Mouse (Mus musculus): ENCODE data around the gene Commd6. TPM values are rescaled to one million over a fixed set of nuclear protein-coding genes. Genes with fewer than 3 reads are reported as not detected.

Commd6 gene
- polyA plus RNA-seq (2017; shearing (Covaris generic)) = 100 to 1,000 TPM; 139 to 152 TPM

DNA sequence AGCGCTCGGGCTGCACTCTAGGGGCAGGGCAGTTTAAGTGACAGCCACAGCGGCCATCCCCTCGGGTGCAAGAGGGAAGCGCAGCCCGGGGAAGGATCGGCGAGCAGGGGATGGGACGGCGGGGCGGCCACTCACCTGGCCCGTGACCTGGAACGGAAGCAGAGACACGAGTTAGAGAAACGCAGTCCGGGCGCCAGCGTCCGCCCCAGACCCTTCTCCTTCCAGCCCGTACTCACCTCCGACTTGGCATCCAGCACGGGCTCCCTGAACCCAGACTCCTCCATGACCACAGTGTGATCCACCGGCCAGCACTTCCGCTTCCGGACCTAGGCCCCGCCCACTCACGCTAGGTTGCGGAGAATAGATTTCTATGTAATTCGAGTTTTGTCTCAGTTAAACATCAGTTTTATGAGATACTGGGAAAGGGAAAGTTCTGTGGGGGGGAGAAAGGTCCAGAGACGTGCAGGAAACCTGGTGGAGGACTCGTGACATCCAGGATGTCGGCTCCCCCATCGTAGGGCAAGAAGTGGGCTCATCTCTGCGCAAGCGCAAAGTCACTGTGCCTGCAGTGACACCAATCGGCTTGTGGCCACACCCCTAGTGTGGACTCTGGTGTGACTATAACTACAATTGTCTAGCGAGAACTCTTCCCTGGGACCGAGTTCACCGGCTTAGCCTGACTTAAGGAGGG lies at the start of gene Commd6:
Gene Commd6 (minus strand): TSS at position 534 of the 691 bp plus-strand sequence.
- peak; percentile 92 for ATAC-seq

DNA sequence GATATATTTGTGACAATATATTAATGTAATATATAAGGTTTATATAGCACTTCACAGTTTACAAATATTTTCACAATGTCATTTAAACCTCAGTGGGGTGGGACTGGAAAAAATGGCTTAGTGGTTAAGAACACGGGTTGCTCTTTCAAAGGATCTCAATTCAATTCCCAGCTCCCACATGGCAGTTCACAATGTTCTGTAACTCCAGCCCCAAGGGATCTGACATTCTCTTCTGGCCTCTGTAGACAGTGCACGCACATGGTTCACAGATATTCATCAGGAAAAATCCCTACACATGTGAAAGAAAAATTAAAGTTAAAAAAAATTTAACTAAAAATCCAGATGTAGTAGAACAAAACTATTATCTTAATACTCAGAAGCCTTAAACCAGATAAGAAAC lies 47.9 kb upstream of the Commd6 start:
- no peak for ATAC-seq

DNA sequence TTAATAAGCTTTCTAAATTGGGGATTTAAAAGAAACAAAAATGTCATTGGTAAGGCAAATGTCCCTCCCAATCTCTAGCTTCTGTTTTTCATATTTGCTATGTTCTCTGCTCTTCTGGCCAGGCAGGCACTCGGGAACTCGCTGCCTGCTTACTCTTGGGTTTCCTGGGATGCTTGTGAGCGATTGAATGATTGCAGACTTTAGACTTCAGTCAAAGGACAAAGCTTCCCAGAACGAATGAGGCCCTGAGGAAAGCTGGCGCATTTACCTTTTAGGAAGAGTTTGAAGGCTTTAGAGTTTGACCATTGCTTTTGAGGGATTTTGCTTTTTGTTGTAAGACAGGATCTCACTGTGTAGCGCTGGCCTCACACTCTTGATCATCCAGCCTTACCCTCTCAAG lies 47.2 kb upstream of the Commd6 start:
- no peak for ATAC-seq

DNA sequence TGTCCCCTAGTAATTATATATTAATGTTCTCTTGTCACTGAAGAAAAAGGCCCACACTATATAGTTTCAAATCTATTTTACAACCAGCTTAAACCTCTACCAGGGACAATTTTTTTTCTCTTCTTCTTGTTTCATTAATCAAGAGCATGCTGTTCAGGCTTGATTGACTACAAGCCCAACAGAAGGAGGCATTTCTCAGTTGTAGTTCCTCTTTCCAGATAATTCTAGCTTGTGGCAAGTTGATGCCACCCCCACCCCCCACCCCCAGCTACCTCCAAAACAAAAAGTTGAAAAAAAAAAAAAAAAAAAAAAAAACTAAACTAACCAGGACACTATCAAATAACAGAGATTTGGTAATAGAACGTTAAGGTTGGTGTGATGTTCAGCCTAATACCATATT lies 31.7 kb upstream of the Commd6 start:
- no peak for ATAC-seq

DNA sequence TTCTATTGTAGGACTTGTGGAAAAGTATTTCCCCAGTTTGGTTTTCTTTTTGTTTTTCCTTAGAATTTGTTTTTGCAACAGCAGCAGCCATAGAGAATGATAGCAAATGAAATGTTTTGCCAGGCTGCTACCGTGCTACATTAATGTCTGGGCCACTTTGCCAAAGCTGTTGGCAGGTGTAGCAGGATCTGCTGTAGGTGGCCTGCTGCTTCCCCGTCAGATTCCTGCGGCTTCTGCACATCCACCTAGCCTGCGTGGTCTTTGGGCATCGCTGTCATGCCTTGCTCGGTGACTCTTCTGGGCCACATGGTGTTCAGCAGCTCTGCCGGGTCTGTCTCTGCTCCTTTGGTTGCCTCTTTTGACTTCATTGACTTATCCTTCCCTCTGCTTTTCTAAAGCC lies 28.1 kb upstream of the Commd6 start:
- no peak for ATAC-seq

DNA sequence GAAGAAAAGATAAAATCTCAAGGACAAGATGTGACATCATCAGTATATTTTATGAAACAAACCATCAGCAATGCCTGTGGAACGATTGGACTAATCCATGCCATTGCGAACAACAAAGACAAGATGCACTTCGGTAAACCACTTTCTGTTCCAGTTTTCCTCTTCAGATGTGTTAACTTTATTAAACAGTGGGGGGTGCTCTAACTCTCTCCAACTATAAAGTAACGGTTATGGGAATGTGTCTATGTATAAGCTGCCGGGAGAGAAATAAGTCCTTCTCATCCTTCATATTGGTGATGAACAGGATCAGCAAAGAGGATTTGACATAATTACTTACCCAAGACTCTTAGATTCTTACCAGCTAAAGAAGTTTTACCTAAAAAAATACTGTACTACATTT lies 26.1 kb upstream of the Commd6 start:
- no peak for ATAC-seq

DNA sequence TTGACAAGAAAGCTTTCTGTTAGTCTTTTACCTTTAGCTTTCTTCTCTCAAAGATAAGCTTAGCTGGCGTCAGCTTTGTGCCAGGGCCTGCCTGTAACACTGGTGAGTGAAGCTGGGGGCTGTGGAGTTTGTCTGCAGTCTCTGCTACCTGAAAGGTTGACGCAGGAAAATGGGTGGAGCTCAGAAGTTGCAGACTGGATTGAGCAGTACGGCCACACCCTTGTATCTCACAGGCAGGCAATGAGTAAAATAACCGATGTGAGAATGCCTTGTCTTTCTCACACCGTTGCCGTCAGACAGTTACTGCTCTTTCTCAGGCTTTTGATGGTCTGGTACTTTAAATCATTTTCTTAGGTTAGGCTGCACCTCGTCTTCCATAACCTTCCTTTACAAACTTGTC lies 25.6 kb upstream of the Commd6 start:
- no peak for ATAC-seq

DNA sequence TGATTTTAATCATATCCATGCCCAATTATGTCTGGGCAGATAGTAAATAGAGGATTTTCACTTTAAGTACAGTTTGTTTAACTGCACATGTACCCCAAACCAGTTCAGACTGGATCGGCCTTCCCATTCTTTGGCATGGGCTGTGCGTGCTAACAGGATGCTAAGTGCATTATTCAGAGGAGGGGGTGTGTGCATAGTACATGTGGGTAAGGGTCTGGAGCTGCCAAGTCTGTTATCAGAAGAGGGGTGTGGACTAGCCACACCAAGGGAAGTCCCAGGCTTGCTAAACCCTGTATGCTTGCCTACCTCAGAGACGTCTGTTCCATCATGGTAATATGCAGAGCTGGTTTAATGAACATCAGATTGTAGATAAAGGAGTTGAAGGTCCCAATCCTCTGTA lies 23.8 kb upstream of the Commd6 start:
- no peak for ATAC-seq

DNA sequence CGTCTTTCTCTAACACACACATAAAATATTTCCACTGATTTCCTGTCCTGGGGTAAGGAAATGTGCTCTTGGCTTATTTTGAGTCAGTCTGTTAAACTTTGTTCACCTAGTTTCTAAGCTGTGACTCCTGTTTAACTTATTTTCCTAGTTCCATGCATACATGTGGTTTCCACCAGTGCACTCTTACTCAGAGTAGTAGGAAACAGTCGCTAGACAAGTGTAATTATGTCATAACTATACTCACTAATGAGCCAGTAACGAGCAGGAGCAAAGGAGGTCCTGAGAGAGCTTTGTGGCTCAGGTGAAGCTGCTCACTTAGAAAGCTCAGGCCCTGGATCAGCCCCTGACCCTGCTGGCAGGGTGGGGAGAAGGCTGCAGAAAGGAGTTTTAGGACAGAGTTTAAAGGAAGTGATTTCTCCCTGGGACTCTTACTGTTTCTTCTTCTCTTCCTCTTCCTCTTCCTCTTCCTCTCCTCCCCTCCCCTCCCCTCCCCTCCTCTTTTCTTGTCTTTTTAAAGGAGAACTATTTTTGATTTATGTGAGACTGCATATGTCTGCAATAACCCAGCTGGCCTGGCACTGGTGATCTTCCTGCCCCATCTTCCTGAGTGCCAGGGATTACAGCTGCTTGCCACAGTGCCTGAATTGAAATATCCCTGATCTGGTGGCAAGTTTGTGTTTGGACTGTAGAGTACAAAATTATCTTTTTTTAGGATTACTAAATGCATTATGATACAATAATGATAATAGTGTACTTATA lies 21.3 kb upstream of the Commd6 start:
- ATAC-seq = no peak

DNA sequence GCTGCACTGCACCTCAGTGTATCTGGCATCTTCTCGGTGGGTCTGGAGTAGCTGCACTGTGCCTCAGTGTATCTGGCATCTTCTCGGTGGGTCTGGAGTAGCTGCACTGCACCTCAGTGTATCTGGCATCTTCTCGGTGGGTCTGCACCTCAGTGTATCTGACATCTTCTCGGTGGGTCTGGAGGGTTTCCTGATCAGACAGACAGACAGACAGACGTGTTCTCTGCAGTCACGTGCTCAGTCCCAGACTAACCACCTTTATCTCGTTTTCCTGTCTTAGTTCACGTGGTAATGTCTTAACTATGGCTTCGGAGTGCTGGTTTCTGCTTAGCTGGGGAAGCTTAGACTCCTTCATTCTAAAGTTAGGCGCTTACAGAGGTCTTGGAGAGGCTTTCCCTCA lies 15.8 kb upstream of the Commd6 start:
- peak; percentile 4 for ATAC-seq

DNA sequence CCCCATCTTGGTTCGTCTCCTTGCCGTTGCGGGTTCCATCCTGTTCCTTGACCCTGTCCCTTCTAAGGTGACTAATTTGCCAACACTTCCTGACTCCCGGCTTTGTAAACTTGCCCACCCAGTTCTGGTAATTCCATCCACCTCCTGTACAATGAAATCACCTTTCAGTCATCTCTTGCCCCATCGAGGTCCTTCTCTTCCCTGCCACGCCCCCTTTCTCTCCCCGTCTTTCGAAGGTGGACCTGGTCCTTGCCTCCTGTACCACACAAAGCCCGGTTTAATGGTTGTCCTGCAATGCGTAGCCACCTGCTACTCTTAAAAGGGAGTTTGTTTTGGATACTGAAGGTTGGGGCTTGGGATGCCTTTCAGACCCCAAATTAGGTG lies 14.0 kb upstream of the Commd6 start:
- peak; percentile 5 for ATAC-seq

DNA sequence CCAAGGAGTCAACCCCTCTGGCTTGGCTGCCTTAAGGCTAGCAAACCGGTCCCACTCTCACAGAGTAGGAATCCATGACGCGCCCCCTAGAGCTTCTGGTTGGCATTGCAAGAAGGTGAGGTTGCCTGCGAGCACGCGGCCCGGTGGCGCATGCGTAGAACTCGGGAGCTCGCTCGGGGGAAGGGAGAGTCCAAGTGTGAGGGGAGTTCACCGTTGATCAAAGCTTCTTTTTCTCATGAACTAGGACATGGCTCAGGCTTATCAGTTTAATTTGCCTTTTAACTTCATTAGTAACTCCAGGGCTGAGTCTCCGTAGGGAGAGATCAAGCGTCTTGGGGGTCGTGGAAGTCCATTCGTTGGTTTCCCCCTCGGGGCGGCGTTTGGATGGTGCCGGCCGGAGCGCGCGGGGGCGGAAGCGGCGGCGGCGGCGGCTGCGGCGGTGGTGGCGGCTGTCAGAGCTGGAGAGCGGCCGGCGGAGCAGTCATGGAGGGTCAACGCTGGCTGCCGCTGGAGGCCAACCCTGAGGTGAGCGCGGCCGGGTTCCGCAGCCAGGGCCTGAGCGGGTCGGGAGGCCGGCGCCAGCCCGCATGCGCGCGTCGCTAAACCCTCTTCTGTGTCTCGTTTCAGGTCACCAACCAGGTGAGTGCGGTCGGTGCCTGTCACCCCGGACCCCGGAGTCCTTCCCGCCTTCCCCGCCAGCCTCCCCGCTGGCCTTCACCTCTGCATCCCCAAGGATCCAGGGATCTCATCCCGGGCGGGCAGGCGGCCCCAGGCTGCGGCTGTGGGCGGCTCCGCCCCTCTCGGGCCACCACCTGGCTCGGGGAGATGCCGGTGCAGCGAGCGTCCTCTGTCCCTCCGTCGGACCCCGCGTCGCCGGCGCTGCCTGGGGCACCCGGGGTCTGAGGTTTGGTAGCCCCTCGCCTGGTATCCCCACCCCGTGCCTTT lies 13.4 kb upstream of the Commd6 start, which contains the start of gene Uchl3:
Gene Uchl3 (plus strand): TSS at position 387 of the 945 bp plus-strand sequence.
- peak; percentile 85 for ATAC-seq

DNA sequence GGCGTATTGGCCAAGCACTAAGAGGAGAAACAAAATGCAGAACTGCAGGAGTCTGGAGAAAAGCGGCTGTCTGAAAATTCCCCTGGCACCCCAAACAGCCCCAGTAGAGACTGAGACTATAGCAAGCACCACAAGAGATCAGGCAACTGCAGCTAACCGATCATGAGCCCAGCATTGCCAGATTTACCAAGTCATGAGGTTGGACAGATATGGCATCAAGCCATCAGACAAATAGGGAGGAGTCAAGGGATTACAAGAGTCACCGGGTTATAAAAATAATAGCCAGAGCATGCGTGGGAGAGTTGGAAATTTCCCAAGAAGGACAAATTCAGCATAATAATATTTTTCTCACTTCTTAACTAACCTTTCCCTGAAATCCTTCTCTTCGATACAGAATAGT lies 12.1 kb upstream of the Commd6 start:
- no peak for ATAC-seq

DNA sequence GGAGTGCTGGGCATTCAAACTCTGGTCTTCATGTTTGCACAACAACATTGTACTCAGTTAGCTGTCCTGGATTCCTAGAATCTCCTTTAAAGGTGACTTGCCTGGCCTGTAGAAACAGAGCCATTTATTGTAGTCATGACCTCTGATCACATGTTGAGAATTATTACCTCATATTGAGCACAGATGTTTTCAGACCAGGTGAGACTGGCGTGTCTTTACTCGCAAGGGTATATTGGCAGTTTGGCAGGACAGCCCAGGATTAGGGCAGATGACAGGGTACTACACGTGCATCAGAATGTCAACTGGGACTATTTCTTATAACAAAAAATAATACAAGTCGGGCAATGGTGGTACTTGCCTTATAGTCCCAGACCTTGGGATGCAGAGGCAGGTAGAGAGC lies 10.1 kb upstream of the Commd6 start:
- no peak for ATAC-seq

DNA sequence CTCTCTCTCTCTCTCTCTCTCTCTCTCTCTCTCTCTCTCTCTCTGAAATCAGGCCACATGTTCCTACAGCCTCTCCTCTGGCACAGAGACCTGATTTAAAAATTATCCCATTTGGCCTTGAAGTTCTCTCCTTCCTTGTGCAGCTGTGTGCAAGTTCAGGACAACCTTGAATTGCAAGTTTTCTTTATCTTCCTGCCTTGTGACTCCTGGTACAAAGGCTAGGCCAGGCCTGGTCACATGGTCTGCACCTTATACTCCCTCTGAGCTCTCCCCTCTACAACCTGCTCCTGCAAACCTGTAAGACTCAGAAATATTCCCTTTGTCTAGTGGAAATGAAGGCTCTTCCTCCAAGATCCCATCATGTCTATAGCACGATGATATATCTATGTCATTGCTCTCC lies 4.5 kb upstream of the Commd6 start:
- ATAC-seq = no peak

DNA sequence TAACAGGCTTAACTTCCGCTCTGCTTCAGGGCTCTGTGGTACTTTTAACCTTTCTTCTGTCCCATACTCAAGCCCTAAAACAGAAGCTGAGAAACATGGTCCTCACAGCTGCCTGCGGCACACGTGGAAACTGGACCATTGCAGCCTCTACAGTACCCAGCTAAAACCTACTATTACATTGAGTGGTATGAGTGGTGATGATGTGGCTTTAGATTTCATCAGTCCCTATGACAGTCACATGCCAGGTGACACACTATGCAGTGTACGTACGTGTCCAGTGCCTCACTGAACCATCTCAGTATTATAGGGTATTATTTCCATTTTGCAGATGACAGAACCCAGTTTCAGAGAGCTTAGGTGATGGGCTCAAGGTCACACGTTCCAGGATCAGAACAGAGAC lies 3.1 kb downstream of the Commd6 start:
- ATAC-seq = no peak

DNA sequence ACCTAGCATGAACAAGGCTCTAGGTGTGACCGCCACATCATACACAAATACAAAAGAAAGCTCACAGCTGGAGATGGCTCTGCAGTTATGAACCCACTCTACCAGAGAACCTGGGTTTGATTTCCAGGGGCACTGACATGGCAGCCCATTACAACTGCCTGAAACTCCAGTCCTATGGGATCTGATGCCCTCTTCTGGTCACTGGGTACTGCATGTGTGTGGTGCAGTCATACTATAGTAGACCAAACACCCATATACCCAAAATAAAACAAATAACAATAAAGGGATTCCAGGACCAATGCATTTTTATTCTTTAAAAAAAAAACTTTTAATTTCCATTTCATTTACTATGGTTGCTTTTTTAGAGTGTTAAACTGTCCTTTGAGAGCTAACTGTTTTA lies 4.7 kb downstream of the Commd6 start:
- ATAC-seq = no peak

DNA sequence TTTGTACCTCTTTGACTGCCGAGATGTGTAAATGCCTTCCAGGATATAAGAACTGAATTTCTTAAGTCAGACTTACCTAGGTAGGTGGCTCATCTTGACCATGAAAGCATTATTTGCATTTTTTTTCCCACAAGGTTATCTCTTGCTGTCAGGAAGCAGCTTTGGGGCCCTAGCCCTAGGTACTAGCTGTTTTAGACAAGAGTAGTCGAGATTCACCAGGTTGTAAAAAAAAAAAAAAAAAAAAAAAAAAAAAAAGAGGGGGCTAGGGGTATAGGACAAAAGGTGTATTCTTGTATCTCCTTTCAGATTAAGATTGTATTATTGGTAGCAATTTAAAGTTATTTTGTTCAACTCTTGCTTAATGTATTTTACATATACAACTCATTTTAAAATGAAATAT lies 9.9 kb downstream of the Commd6 start:
- ATAC-seq = no peak

DNA sequence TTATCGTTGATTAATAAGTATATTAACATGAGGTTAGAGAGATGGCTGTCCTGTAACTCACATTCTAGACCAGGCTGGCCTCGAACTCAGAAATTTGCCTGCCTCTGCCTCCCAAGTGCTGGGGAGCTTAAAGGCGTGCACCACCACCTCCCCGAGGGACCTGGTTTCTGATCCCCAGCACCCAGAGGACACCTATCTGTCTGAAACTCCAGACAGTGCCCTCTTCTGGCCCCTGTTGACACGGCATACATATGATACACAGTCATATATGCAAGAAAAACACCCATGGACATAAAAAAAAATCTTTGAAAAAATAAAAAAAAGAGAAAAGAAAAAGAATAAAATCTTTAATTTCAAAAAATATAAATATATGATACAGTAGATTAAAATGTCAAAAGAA lies 22.8 kb downstream of the Commd6 start:
- ATAC-seq = no peak

DNA sequence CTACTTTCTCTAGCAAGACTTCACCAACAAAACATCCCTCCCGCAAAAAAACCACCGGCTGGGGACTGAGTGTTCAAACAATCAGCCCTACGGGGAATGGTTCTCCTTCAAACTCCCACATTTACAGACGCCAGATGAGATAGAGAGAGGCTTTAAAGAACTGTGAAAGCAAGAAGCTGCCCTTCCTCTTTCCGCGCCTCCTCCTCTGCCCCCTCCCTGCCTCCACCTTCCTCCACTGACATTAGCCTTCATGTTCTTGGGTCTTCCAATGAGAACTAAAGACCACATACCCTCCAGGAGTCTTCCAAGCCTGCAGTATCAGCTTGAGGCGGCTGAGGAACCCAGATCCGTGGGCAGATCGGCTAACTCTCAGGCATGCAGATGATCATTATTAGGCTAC lies 24.3 kb downstream of the Commd6 start:
- no peak for ATAC-seq

DNA sequence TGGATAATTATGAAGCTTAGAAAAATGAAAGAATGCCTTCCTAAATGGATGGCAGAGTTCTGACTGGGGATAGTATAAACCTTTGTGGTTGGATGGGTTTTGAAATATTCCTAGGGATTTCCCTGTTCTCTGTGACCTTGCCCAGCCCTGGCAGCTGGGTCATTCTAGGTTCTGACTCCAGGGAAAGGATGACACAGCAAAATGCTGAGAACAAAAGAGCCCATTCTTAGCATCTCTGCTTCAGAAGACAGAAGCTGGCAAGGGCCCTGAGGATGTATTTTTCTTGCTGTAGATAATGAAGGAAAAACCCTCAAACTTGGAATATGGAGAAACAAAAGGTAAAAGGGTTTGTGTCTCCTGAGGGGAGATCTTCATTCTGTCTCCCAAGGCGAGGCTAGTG lies 27.3 kb downstream of the Commd6 start:
- ATAC-seq = no peak

DNA sequence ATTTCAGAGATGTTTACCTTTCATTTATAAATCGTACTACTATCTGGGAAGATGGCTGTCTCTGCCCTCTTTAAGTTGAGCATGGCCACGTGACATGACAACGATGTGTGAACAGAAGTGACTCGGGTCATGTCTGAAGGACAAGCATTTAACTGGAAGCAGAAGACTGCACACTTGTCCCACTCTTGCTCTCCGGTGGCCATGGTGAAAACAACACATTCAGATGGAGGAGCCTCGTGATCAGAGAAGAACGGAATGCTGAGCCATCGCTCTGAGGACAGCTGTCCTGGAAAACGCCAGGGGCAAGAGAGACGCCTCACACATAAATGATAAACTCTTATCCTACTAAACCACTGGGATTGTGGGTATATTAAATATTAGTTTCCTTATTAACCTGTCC lies 29.8 kb downstream of the Commd6 start:
- no peak for ATAC-seq
